Mouse (Mus musculus): ENCODE results near the gene Xylt2.

DNA sequence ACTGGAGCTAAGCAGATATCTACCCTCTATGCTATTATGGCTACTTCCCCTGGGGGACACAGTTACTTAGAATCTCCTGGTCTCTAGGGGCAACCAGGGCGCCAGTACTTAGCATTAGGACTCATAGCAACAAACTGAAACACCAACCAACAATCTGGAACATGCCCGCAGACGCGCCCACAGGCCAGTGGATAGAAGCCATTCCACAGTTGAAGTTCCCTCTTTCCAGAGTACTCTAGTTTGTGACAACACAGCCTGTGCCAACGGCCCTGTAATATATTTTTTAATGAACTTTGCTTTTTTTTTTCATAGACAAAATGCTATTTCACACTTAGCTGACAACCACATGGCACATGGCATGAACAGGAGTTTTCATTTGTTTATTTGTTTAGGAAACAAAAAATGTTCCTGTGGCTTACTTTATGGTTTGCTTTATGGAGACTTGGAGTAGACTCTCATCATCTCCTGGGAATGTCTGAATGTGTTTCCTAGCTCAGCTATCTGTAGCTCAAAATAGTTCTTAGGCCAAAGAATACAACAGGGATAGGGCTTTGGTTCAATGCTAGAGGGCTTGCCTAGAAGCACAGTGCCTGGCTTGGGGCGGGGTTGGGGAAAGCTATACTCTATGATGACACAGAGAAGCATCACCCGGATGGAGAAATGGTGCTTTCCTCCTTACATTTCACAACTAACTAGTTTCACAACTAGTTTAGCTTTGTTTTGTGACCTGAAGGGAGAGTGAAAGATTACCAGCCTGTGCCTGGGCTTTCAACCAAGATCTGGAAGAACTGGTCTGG, 41.0 kb upstream of the Xylt2 start:
- TF ChIP-seq CTCF (IDR thresholded peaks at IDR 0.05; ENCODE audit: low read depth) (no peak), EP300 (IDR thresholded peaks at IDR 0.05; ENCODE audit: low read depth) (no peak)
